Mouse (Mus musculus) cerebellum, adult 2 months (tissue): ENCODE measurements at regions not wholly inside any gene's neighbourhood (a gene's known extent, or its start where the extent isn't known, plus 50 kb on each side); places are given as distances from the start of the nearest gene placed in this dataset.

Experiments
- CTCF ChIP-seq: fragments of 200-500 bp; IDR thresholded peaks from 2 replicates; pipeline ENCODE4 v1.5.1; 2011; ENCODE audit warnings: low read depth, mild to moderate bottlenecking, control low read depth, low read length, moderate library complexity, borderline replicate concordance; ENCODE audit not compliant: insufficient read depth
- POLR2A ChIP-seq: fragments of 200-500 bp; IDR thresholded peaks from 2 replicates; pipeline ENCODE4 v1.6.1; 2011; ENCODE audit warnings: low read length, control low read depth, borderline replicate concordance; ENCODE audit not compliant: insufficient read depth

GRCm38 (mm10) chr17:52191064-52191682, 358.1 kb upstream of the Satb1 start:
- TF ChIP-seq CTCF (no peak), POLR2A (no peak)
